Mouse (Mus musculus) layer of hippocampus, postnatal 36 days (tissue): ENCODE measurements around the gene Bcl2l10. TPM values are rescaled to one million over a fixed set of nuclear protein-coding genes. Genes with fewer than 3 reads are reported as not detected.
"Not testable (repeated sequence)": the region's sequence is repeated elsewhere in the genome, so short reads cannot be mapped to it uniquely, and the experiment has no call there.

Experiments
- DNase-seq, 2 experiments: peaks; one replicate each; pipeline ENCODE4 v3.0.0; 2022
- total RNA-seq, 2 experiments: library from RNA; stranded (reverse); gene quantifications; 2 replicates each; pipeline ENCODE4 v1.2.3; 2021

Bcl2l10 gene
- total RNA-seq, 2 experiments from 2014 or later: 0.27 TPM; not detected in 1

DNA sequence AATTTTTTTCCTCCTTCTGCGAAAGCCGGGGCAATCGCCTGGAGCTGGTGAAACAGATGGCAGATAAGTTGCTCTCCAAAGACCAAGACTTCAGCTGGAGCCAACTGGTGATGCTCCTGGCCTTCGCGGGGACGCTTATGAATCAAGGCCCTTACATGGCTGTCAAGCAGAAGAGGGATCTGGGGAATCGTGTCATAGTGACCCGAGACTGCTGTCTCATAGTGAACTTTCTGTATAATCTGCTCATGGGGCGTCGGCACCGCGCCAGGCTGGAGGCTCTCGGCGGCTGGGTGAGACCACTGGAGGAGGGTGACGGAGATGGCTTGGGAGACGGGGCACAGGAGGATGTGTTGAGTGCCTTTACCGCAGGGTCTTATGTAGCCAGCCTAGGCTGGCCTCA, 508 bp downstream of the Bcl2l10 start:
- DNase-seq: no peak

DNA sequence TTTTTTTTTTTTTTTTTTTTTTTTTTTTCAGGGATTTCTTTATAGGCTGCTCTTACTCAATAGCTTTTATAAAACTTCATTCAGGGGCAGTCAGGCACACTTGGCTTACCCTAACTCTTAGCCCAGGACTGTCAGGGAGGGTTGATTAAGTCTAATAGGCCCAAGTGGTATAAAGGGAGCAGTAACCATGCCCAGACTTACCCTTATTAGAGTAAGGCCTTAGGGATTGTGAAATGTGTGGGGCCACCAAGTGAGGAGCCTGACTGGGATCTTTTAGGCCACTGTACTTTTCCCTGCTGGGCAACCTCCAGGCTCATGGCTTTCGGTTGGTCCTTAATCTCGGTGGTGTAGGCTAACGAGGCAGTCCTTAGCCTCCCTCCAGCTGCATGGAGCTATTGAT, 1.1 kb downstream of the Bcl2l10 start:
- DNase-seq: no peak

- DNase-seq: no peak
These were observed 5.5 kb downstream of the Bcl2l10 start for GRCm38 (mm10) chr9:75353094-75353493.

- DNase-seq: no peak
These were observed 8.2 kb downstream of the Bcl2l10 start for GRCm38 (mm10) chr9:75355783-75356182.

GRCm38 (mm10) chr9:75357087-75357654, 9.6 kb downstream of the Bcl2l10 start:
- DNase-seq: peak; percentile 47 to 50

GRCm38 (mm10) chr9:75361699-75362098, 14.1 kb downstream of the Bcl2l10 start:
- DNase-seq: peak; percentile 24 to 34

- no peak for DNase-seq
These were observed 14.6 kb downstream of the Bcl2l10 start for GRCm38 (mm10) chr9:75362201-75362600.

GRCm38 (mm10) chr9:75363001-75363400, 15.4 kb downstream of the Bcl2l10 start:
- no peak for DNase-seq

- not testable (repeated sequence) for DNase-seq
These were observed 16.1 kb downstream of the Bcl2l10 start for GRCm38 (mm10) chr9:75363702-75364101.

- DNase-seq: no peak
These were observed 17.6 kb downstream of the Bcl2l10 start for GRCm38 (mm10) chr9:75365195-75365594.

DNA sequence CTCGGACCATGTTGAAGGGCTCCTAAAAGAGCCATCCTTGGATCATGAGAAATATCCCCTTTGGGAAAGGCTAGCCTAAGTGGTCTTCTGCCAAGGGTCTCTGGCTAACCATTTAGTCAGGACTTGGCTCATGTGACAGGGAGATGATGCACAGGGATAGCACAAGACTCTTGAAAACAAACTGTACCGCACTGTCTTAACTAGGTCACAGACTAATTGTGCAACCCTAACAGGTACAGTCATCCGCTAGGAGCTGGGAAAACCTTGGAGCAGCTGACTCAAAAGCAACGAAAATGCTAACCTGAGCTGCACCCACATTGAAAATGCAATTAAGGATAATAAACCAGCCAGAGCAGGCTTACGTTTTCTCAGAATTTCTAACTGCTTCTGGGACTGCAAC, 18.6 kb downstream of the Bcl2l10 start:
- DNase-seq: no peak

DNA sequence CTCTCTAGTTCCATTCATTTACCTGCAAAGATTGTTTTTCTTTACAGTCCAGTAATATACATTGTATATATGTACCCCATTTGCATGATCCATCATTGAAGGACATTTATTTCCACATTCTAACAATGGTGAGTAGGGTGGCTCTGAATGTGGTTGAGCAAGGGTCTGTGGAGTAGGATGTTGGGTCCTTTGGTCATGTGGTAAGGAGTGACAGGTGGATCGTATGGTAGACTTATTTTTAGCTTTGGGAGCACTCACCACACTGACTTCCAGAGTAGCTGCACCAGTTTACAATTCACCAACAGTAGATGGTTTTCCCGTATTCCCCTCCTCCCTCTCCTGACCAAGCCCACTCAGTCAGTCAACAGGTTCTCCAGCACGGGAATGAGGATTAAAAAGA, 21.2 kb downstream of the Bcl2l10 start:
- DNase-seq: no peak

DNA sequence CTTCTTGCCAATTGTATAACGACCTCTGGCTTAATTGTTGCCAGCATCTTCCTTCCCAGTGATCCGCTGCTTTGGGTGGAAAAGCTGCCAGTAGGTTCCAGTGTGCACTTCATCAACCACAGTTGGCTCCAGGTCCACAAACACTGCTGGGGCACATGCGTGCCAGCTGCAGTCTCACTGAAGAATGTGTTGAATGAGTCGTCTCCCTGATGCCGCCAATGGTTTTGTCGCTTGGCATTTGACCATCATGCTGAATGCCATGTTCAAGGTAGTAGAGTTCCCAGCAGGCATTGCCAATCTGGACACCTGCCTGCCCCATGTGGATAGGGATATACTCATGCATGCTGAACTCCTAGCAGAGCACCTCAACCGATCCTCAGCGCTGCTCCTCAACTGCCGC, 28.0 kb downstream of the Bcl2l10 start:
- no peak for DNase-seq

DNA sequence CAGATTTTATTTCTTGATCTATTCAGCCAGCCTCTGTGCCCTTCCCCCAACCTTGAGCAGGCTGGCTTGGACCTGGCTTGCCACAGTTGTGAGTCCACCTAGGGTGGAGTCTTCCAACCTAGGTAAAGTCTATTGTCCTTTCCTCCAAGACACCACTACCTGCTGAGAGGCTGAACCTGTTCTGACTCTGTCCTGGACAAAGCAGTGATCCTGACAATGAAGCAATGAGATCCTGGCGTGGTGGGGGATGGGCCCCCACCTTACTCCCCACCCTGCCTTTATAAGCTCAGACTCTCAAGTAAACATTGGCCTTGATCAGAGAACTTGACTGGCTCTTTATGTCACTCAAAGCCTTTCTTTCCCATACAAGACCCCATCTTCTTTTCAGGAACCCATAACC, 28.9 kb downstream of the Bcl2l10 start:
- DNase-seq: no peak

DNA sequence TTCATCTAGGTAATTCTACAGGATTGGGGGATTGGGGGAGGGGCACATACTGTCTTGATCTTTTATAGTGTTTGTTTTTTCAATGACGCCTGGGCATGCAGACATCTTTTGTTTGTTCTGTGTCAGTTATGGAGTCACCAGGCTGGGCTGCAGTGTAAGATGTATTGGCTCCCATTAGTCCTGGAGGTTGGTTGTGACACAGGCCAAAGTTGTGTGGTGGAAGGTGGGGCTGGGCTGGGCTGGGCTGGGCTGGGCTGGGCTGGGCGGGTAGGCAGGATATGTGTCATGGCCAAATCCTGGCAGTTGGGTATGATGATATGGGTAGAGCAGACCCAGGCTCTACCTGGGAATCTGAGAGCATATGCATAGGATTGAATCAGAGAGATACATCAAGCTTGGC, 31.2 kb downstream of the Bcl2l10 start:
- DNase-seq: no peak

GRCm38 (mm10) chr9:75382825-75383224, 35.3 kb downstream of the Bcl2l10 start:
- no peak for DNase-seq

- no peak for DNase-seq
These were observed 36.2 kb downstream of the Bcl2l10 start for GRCm38 (mm10) chr9:75383785-75384184.

DNA sequence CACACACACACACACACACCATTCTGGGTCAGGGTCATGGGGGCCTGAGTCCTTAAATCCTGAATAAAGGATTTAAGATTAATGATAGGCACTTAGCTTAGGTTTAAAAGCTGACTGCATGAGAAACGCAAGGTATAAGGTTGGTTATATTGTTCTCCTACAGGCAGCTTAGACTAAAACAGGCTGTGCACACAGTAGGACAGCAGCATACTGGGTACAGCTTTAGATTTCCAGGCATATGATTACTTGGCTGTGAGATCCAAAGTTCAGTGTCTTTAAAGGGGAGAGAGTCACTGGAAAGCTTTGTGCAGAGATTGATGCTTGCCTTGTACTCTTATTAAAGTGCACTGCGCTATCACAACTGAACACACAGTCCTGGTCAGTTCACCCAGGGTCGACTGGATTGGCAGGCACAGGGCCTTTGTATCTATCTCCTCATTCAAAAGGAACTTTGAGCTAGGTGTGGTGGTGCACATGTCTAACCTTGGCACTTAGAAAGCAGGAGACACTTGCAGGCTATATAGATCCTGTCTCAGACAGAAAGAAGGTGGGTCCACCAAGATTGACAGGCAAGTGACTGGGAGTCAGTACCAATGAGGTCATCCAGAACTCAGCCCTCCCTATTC, 36.9 kb downstream of the Bcl2l10 start:
- DNase-seq: no peak

DNA sequence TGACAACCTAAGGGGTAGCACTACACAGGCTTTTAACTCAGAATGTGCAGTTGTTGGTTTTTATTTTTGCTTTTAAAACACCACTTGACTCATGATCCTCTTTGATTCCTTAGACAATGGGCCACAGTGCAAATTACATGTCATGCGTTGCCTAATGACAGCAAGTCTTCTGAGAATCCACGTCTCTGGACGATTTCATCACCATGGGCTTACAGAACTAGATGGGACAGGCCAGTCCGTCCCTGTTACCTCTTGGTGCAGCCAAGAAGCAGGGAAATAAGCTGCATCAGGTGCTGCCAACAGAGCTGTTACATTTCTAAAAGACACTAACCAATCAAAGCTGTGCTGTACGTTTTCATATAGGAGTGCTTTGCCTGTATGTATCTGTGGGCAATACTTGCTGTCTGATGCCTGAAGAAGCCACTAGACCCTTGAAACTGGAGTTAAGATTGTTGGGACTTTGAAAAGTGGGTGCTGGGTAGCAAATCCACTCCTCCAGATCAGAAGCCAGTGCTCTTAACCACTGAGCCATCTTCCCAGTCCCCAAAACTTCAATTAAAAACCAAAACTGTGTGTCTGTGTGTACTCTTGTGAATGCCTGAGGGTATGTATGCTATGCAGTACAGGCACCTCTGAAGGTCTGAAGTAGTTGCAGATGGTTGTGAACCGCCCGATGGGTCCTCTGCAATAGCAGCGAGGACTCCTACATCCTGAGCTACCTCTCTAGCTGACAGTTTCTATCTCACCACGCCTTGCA, 37.8 kb downstream of the Bcl2l10 start:
- DNase-seq: no peak

GRCm38 (mm10) chr9:75393251-75393650, 45.7 kb downstream of the Bcl2l10 start:
- no peak for DNase-seq

DNA sequence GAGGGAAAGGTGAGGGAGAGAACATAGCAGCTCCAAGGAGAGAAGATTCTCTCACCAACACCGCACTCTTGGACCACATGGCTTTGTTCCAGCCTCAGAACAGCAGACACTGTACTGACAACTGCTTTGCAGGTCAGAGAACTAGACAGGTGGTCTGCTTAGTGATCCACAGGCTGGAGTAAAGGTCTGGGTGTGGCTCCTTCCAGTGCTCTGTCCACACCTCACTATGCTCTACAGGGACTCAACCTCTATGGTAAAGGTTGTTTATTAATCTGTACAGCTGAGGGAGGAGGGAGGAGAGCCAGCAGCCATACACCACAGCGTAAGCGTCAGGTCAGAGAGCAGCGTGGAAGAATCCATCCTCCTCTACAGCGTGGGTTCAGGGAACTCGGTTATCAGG, 48.4 kb downstream of the Bcl2l10 start:
- DNase-seq: no peak

GRCm38 (mm10) chr9:75399069-75399468, 51.5 kb downstream of the Bcl2l10 start:
- no peak for DNase-seq

- no peak for DNase-seq
These were observed 53.1 kb downstream of the Bcl2l10 start for GRCm38 (mm10) chr9:75400639-75401038.
